Mouse (Mus musculus): ENCODE data around the gene Cog8.

DNA sequence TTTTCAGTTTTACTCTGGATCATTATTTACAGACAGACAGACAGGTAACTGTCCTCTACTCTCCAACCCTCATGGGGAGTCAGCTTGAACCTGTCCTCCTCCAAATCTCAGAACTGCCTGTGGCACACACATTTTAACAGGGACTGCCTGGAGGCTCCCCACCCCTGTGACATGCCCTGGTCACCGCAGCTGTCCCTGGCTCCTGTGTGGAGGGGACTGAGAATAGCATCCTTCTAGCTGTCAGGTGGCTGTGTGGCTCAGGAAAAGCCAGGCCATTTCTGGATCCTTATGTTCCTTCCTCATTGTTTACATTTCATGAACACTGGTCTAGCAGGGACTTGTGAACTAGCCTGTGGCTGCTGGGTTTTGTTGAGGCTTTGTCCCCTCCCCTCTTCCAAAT lies 17.6 kb upstream of the Cog8 start:
- TF ChIP-seq CTCF (IDR thresholded peaks at IDR 0.05; ENCODE audit: control insufficient read depth, insufficient read depth, low read length) (no peak), POLR2A (IDR thresholded peaks at IDR 0.05; ENCODE audit: borderline replicate concordance, control insufficient read depth, low read depth, low read length) (no peak)
